Mouse (Mus musculus) liver, postnatal 0 days (tissue): ENCODE data around the gene Mllt1.

Source experiments
- CTCF ChIP-seq: sonication (generic); IDR thresholded peaks from 2 replicates; pipeline ENCODE4 v1.5.1; 2016; ENCODE audit warnings: antibody characterized with exemption, low read depth
- EP300 ChIP-seq: IDR thresholded peaks from 2 replicates; pipeline ENCODE4 v1.6.1; 2016; ENCODE audit warnings: antibody characterized with exemption, low read depth, mild to moderate bottlenecking

DNA sequence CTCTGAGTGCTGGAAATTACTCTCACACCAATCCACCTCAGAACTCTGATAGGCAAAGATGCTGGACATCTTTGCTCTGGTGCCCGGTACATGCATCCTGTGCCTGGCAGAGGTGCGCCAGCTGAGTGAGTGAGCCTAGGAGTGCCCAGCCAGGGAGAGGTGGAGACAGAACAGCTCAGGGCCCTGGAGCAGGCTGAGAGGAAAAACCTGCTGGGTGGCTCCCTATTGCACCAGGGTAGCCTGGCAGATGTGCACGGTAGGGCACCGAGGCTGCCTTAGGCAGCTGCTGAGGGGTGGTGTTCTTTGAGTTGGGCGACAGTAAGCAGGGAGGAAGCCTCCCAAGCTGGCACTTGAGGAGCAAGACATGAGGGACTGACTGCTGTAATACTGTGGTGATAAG lies 46.8 kb upstream of the Mllt1 start, which contains the start of gene Acer1:
- TF ChIP-seq CTCF = no peak
- no peak for TF ChIP-seq EP300
